Mouse (Mus musculus): ENCODE measurements at regions not wholly inside any gene's neighbourhood (a gene's known extent, or its start where the extent isn't known, plus 50 kb on each side); places are given as distances from the start of the nearest gene placed in this dataset.

GRCm38 (mm10) chr12:25436220-25436911, 339.4 kb upstream of the Id2 start:
- DNase-seq (ENCODE audit: low spot score) (no peak), ATAC-seq (ENCODE audit: low FRiP score, low TSS enrichment) (no peak)
- H3K4me3 ChIP-seq (ENCODE audit: low read depth, low read length): no peak overlapping the region
- no peak overlapping the region for H3K27ac ChIP-seq (replicated peaks)
- H3K36me3 ChIP-seq (ENCODE audit: control insufficient read depth, insufficient read depth, low read length): no peaks in the 10 kb centered on the region
- no peaks in the 10 kb centered on the region for H3K9me3 ChIP-seq (ENCODE audit: control insufficient read depth, low read length)
- no peak overlapping the region for H3K4me2 ChIP-seq (replicated peaks; ENCODE audit: low read depth)
- 80% methylated on average over 6 of the region's 6 CpGs for WGBS
- H3K27me3 ChIP-seq (ENCODE audit: control insufficient read depth, insufficient read depth, low read length): no peaks in the 10 kb centered on the region
- H3K9ac ChIP-seq (ENCODE audit: low read length): no peak overlapping the region
- H3K4me1 ChIP-seq (replicated peaks; ENCODE audit: control insufficient read depth, insufficient read depth): no peaks in the 10 kb centered on the region
- TF ChIP-seq CTCF (IDR thresholded peaks at IDR 0.05; ENCODE audit: low read depth) (no peak), EP300 (optimal IDR thresholded peaks at IDR 0.05) (no peak)

- H3K4me1 ChIP-seq (replicated peaks; ENCODE audit: control insufficient read depth, insufficient read depth): no peaks in the 10 kb centered on the region
- H3K36me3 ChIP-seq (ENCODE audit: control insufficient read depth, insufficient read depth, low read length): no peaks in the 10 kb centered on the region
- H3K9ac ChIP-seq (ENCODE audit: low read length): no peak overlapping the region
- no peak overlapping the region for H3K27ac ChIP-seq (replicated peaks)
- no peaks in the 10 kb centered on the region for H3K9me3 ChIP-seq (ENCODE audit: control insufficient read depth, low read length)
- H3K4me2 ChIP-seq (replicated peaks; ENCODE audit: low read depth): no peak overlapping the region
- no peak for TF ChIP-seq EP300 (optimal IDR thresholded peaks at IDR 0.05)
- no peak for TF ChIP-seq CTCF (IDR thresholded peaks at IDR 0.05; ENCODE audit: low read depth)
- no peaks in the 10 kb centered on the region for H3K27me3 ChIP-seq (ENCODE audit: control insufficient read depth, insufficient read depth, low read length)
- H3K4me3 ChIP-seq (ENCODE audit: low read depth, low read length): no peak overlapping the region
- ATAC-seq (ENCODE audit: low FRiP score, low TSS enrichment): no peak
- WGBS: 85% methylated on average over 6 of the region's 6 CpGs
- no peak for DNase-seq (ENCODE audit: low spot score)
Observed at GRCm38 (mm10) chr12:25432796-25433195, 335.9 kb upstream of the Id2 start.

GRCm38 (mm10) chr12:25430911-25431310, 334.0 kb upstream of the Id2 start:
- Histone ChIP-seq H3K27ac (replicated peaks) (no peak overlapping the region), H3K4me2 (replicated peaks; ENCODE audit: low read depth) (no peak overlapping the region), H3K27me3 (ENCODE audit: control insufficient read depth, insufficient read depth, low read length) (no peaks in the 10 kb centered on the region), H3K9me3 (ENCODE audit: control insufficient read depth, low read length) (no peaks in the 10 kb centered on the region), H3K9ac (ENCODE audit: low read length) (no peak overlapping the region), H3K4me3 (ENCODE audit: low read depth, low read length) (no peak overlapping the region), H3K36me3 (ENCODE audit: control insufficient read depth, insufficient read depth, low read length) (no peaks in the 10 kb centered on the region), H3K4me1 (replicated peaks; ENCODE audit: control insufficient read depth, insufficient read depth) (no peaks in the 10 kb centered on the region)
- ATAC-seq (ENCODE audit: low FRiP score, low TSS enrichment) (no peak), DNase-seq (ENCODE audit: low spot score) (no peak)
- WGBS: 85% methylated on average over 4 of the region's 4 CpGs
- TF ChIP-seq EP300 (optimal IDR thresholded peaks at IDR 0.05) (no peak), CTCF (IDR thresholded peaks at IDR 0.05; ENCODE audit: low read depth) (no peak)

- no peak for TF ChIP-seq CTCF (IDR thresholded peaks at IDR 0.05; ENCODE audit: low read depth)
- TF ChIP-seq EP300 (optimal IDR thresholded peaks at IDR 0.05): no peak
- no peaks in the 10 kb centered on the region for H3K4me1 ChIP-seq (replicated peaks; ENCODE audit: control insufficient read depth, insufficient read depth)
- no peak overlapping the region for H3K4me3 ChIP-seq (ENCODE audit: low read depth, low read length)
- H3K4me2 ChIP-seq (replicated peaks; ENCODE audit: low read depth): no peak overlapping the region
- H3K27ac ChIP-seq (replicated peaks): no peak overlapping the region
- H3K9ac ChIP-seq (ENCODE audit: low read length): no peak overlapping the region
- H3K9me3 ChIP-seq (ENCODE audit: control insufficient read depth, low read length): no peaks in the 10 kb centered on the region
- DNase-seq (ENCODE audit: low spot score) (no peak), ATAC-seq (ENCODE audit: low FRiP score, low TSS enrichment) (no peak)
- WGBS: 81% methylated on average over 11 of the region's 11 CpGs
- H3K36me3 ChIP-seq (ENCODE audit: control insufficient read depth, insufficient read depth, low read length): no peaks in the 10 kb centered on the region
- H3K27me3 ChIP-seq (ENCODE audit: control insufficient read depth, insufficient read depth, low read length): no peaks in the 10 kb centered on the region
Observed at GRCm38 (mm10) chr12:25427911-25428642, 331.1 kb upstream of the Id2 start.

- no peaks in the 10 kb centered on the region for H3K9me3 ChIP-seq (ENCODE audit: control insufficient read depth, low read length)
- no peak overlapping the region for H3K27ac ChIP-seq (replicated peaks)
- no peak overlapping the region for H3K4me3 ChIP-seq (ENCODE audit: low read depth, low read length)
- ATAC-seq (ENCODE audit: low FRiP score, low TSS enrichment): no peak
- H3K4me2 ChIP-seq (replicated peaks; ENCODE audit: low read depth): no peak overlapping the region
- WGBS: 83% methylated on average over 4 of the region's 4 CpGs
- no peaks in the 10 kb centered on the region for H3K36me3 ChIP-seq (ENCODE audit: control insufficient read depth, insufficient read depth, low read length)
- no peak overlapping the region for H3K9ac ChIP-seq (ENCODE audit: low read length)
- H3K27me3 ChIP-seq (ENCODE audit: control insufficient read depth, insufficient read depth, low read length): no peaks in the 10 kb centered on the region
- no peak for DNase-seq (ENCODE audit: low spot score)
- TF ChIP-seq CTCF (IDR thresholded peaks at IDR 0.05; ENCODE audit: low read depth) (no peak), EP300 (optimal IDR thresholded peaks at IDR 0.05) (no peak)
- no peaks in the 10 kb centered on the region for H3K4me1 ChIP-seq (replicated peaks; ENCODE audit: control insufficient read depth, insufficient read depth)
Observed at GRCm38 (mm10) chr12:25417336-25417735, 320.4 kb upstream of the Id2 start.

- H3K4me1 ChIP-seq (replicated peaks; ENCODE audit: control insufficient read depth, insufficient read depth): no peaks in the 10 kb centered on the region
- TF ChIP-seq CTCF (IDR thresholded peaks at IDR 0.05; ENCODE audit: low read depth): no peak
- TF ChIP-seq EP300 (optimal IDR thresholded peaks at IDR 0.05): no peak
- no peak for DNase-seq (ENCODE audit: low spot score)
- H3K4me2 ChIP-seq (replicated peaks; ENCODE audit: low read depth): no peak overlapping the region
- no peaks in the 10 kb centered on the region for H3K27me3 ChIP-seq (ENCODE audit: control insufficient read depth, insufficient read depth, low read length)
- no peak for ATAC-seq (ENCODE audit: low FRiP score, low TSS enrichment)
- H3K4me3 ChIP-seq (ENCODE audit: low read depth, low read length): no peak overlapping the region
- H3K9ac ChIP-seq (ENCODE audit: low read length): no peak overlapping the region
- no peaks in the 10 kb centered on the region for H3K36me3 ChIP-seq (ENCODE audit: control insufficient read depth, insufficient read depth, low read length)
- H3K27ac ChIP-seq (replicated peaks): no peak overlapping the region
- 58% methylated on average over 3 of the region's 3 CpGs for WGBS
- H3K9me3 ChIP-seq (ENCODE audit: control insufficient read depth, low read length): no peaks in the 10 kb centered on the region
Observed at GRCm38 (mm10) chr12:25416571-25416970, 319.6 kb upstream of the Id2 start.

Measured in stomach, postnatal 0 days (tissue).